Comparison of ENCODE assay signal across 10 mouse cellular contexts in genomic region chr4:33072526-33073161, GRCm38 (mm10). TPM values are rescaled to one million over a fixed set of nuclear protein-coding genes. Genes with fewer than 3 reads are reported as not detected.
DNase-seq lines count a peak whose midpoint lies in the region; ATAC-seq lines count a peak whose summit lies in the region.
"Had no signal": no experiment of that assay in that cellular context is flagged by ENCODE, and none has a peak within 500 bp of the region (broad histone marks: within the 10 kb centered on the region; RNA-seq: fewer than 3 reads in every experiment).

No protein-coding gene starts in this region.

- H3K27ac ChIP-seq in midbrain, embryonic 11.5 days (ENCODE audit: low read depth, low read length), result peak overlapping the region; percentile 59; the same call in 1 of the 2 replicates
- H3K27ac ChIP-seq: heart, adult 2 months; neural tube, embryonic 13.5 days had no signal

- no peak overlapping the region for H3K4me2 ChIP-seq in midbrain, embryonic 11.5 days
- H3K4me2 ChIP-seq: neural tube, embryonic 13.5 days had no signal

- H3K9me3 ChIP-seq in midbrain, embryonic 11.5 days (ENCODE audit: control insufficient read depth, low read length), result no peaks in the 10 kb centered on the region
- H3K9me3 ChIP-seq: neural tube, embryonic 13.5 days had no signal

- ATAC-seq in common myeloid progenitor, adult 5-6 weeks (replicated peaks; ENCODE audit: low read depth, poor library complexity, severe bottlenecking), result peak; percentile 93
- peak; percentile 63 for ATAC-seq in midbrain, embryonic 11.5 days (ENCODE audit: low FRiP score)

- H3K9ac ChIP-seq in midbrain, embryonic 11.5 days (ENCODE audit: low read length), result peak overlapping the region; percentile 10; the same call in 1 of the 2 replicates
- H3K9ac ChIP-seq: neural tube, embryonic 13.5 days had no signal

- H3K36me3 ChIP-seq in midbrain, embryonic 11.5 days (ENCODE audit: control insufficient read depth, insufficient read depth, low read length), result no peaks in the 10 kb centered on the region
- no peaks in the 10 kb centered on the region for H3K36me3 ChIP-seq in splenic B cell, adult 2 months (ENCODE audit: control insufficient read depth, insufficient read depth, low read length, poor library complexity, severe bottlenecking)
- H3K36me3 ChIP-seq: neural tube, embryonic 13.5 days had no signal

- DNase-seq in heart, adult 11 months, result peak; percentile 89
- DNase-seq in heart, postnatal 36 days, result no peak
- peak; percentile 88 for DNase-seq in midbrain, embryonic 11.5 days (ENCODE audit: low spot score, missing footprints)
- peak; percentile 81 for DNase-seq in splenic B cell, adult 2 months (ENCODE audit: low read depth, low spot score)
- DNase-seq in urinary bladder, adult 18-20 months (ENCODE audit: low spot score in 2 of 2), result no peak
- DNase-seq in adrenal gland, postnatal 10 days, result no peak
- no peak for DNase-seq in cerebellum, postnatal 10 days

- no peaks in the 10 kb centered on the region for H3K27me3 ChIP-seq in midbrain, embryonic 11.5 days (ENCODE audit: control insufficient read depth, insufficient read depth, low read length)
- H3K27me3 ChIP-seq in splenic B cell, adult 2 months (ENCODE audit: control insufficient read depth, insufficient read depth, low read length, poor library complexity, severe bottlenecking), result no peaks in the 10 kb centered on the region
- H3K27me3 ChIP-seq: neural tube, embryonic 13.5 days had no signal

- no peak overlapping the region for H3K4me3 ChIP-seq in midbrain, embryonic 11.5 days (ENCODE audit: low read depth, low read length)
- H3K4me3 ChIP-seq: heart, adult 2 months; neural tube, embryonic 13.5 days had no signal

- intact Hi-C loops in heart, postnatal 36 days (cut with DNase I), result no loop called here

- H3K4me1 ChIP-seq in midbrain, embryonic 11.5 days (ENCODE audit: control insufficient read depth, insufficient read depth, low read length), result peaks cover 8% of the 10 kb centered on the region
- H3K4me1 ChIP-seq: neural tube, embryonic 13.5 days had no signal

- 38% methylated on average over 11 of the region's 11 CpGs for WGBS in midbrain, embryonic 11.5 days

RNA-seq across cellular contexts. Expression of gene Gabrr2, which starts 9.8 kb away (rescaled TPM):
- total RNA-seq in heart, postnatal 36 days (2021), result 1 to 10 TPM; 1.1 to 1.9 TPM
- total RNA-seq in common myeloid progenitor, adult 5-6 weeks (2017), result not detected in 2 replicates
- polyA plus RNA-seq in midbrain, embryonic 11.5 days (2014; fragmentation: Nextera tagmentation; extraction: Ambion mirVana), result 0.26 and 0.30 TPM in 2 replicates
- under 1 TPM; 0.39 to 0.45 TPM for total RNA-seq in adrenal gland, postnatal 10 days (2021)

RNA-seq across cellular contexts. Expression of gene Ube2j1, which starts 41.4 kb away (rescaled TPM):
- 10 to 100 TPM; 41.6 to 42.5 TPM for total RNA-seq in heart, postnatal 36 days (2021)
- total RNA-seq in common myeloid progenitor, adult 5-6 weeks (2017), result 42.0 and 53.7 TPM in 2 replicates
- 59.6 and 62.8 TPM in 2 replicates for polyA plus RNA-seq in midbrain, embryonic 11.5 days (2014; fragmentation: Nextera tagmentation; extraction: Ambion mirVana)
- total RNA-seq in adrenal gland, postnatal 10 days (2021), result 10 to 100 TPM; 64.9 to 77.5 TPM

RNA-seq across cellular contexts. Expression of gene Gabrr1, which starts 59.7 kb away (rescaled TPM):
- total RNA-seq in heart, postnatal 36 days (2021), result under 1 TPM; 0.33 to 0.42 TPM
- total RNA-seq in common myeloid progenitor, adult 5-6 weeks (2017), result not detected in 2 replicates
- polyA plus RNA-seq in midbrain, embryonic 11.5 days (2014; fragmentation: Nextera tagmentation; extraction: Ambion mirVana), result 0.14 TPM in 1 of 2 replicates, not detected in the other
- total RNA-seq in adrenal gland, postnatal 10 days (2021), result under 1 TPM in 1 of 2 experiments, not detected in 1; 0.15 TPM

Comparison
In these comparisons a context has a peak if more than half of its experiments do, and no peak if none do; other contexts are left out.
1. DNase-seq: peak in heart, adult 11 months (single experiment), midbrain, embryonic 11.5 days (single experiment) and splenic B cell, adult 2 months (single experiment); none in heart, postnatal 36 days (0 of 2), urinary bladder, adult 18-20 months (0 of 2), adrenal gland, postnatal 10 days (single experiment) and cerebellum, postnatal 10 days (0 of 2).